Mouse (Mus musculus): Measurements from ENCODE around the gene Tinagl1. TPM values are rescaled to one million over a fixed set of nuclear protein-coding genes. Genes with fewer than 3 reads are reported as not detected.

The Tinagl1 gene
- polyA plus RNA-seq, 1 experiment = 0.58 TPM

- Histone ChIP-seq H3K27ac (ENCODE audit: insufficient read depth, low read depth, low read length) (no peak overlapping the region), H3K4me3 (ENCODE audit: insufficient read depth, low read length) (no peak overlapping the region)
- TF ChIP-seq POLR2A (IDR thresholded peaks at IDR 0.05; ENCODE audit: borderline replicate concordance, low read depth, low read length) (no peak), CTCF (IDR thresholded peaks at IDR 0.05; ENCODE audit: low read depth, low read length) (no peak)
These were observed 7.0 kb upstream of the Tinagl1 start for GRCm38 (mm10) chr4:130181886-130182285.

DNA sequence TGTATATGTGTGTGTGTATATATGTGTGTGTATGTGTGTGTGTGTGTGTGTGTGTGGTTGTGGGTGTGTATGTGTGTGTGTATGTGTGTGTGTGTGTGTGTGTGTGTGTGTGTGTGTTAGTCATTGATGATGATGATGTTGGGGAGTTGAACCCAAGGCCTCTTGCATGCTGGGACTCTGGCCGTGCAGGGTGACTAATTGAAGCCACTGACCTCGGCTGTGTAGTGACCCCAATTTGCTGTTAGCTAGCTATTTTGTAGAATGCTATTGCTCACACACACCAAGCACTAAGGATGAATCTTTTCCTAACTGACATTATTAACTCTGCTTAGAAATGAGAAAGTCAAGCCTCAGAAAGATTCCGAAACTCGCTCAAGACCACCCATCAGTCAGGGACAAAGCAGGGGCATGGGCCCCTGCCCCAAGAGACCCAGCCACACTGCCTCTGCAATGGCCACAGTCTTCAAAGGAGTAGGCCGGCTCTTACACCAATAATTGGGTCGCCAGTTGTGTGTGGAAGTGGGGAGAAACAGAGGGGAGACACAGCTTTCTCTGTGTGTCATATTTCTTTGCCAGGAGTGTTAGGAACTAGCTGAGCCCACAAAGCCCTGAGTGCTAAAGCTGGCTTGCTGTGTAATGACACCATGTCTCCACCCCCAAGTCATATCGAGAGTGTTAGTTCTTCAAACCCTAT lies 6.1 kb upstream of the Tinagl1 start:
- Histone ChIP-seq H3K4me3 (ENCODE audit: insufficient read depth, low read length) (no peak overlapping the region), H3K27ac (ENCODE audit: insufficient read depth, low read depth, low read length) (no peak overlapping the region), H3K4me1 (ENCODE audit: control insufficient read depth, insufficient read depth, low read length) (peaks cover 10% of the 10 kb centered on the region)
- TF ChIP-seq POLR2A (IDR thresholded peaks at IDR 0.05; ENCODE audit: borderline replicate concordance, low read depth, low read length) (no peak), CTCF (IDR thresholded peaks at IDR 0.05; ENCODE audit: low read depth, low read length) (no peak)

More at GRCm38 (mm10) chr4:130181886-130182285, 7.0 kb upstream of the Tinagl1 start:
- peaks cover 8% of the 10 kb centered on the region for H3K4me1 ChIP-seq (ENCODE audit: control insufficient read depth, insufficient read depth, low read length)

DNA sequence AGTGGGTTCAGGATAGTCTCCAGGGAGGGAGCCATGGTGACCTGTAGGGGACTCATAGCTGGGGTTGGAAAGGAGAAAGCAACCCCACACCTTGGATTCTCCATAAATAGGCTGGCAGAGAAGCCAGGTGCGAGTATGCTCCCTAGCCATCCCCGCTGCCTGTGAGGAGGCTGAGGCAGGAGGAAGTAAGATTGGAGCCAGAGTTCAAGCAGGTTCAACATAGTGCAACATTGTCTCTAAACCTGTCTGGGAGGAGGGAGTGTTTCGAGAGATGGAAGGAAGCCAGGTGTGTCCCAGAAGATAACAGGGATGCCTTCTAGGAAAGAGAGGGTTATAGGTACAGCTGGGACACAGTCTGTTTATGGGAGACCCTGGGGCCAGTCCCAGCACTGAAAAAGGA lies 5.0 kb upstream of the Tinagl1 start:
- TF ChIP-seq CTCF (IDR thresholded peaks at IDR 0.05; ENCODE audit: low read depth, low read length) = no peak
- no peak for TF ChIP-seq POLR2A (IDR thresholded peaks at IDR 0.05; ENCODE audit: borderline replicate concordance, low read depth, low read length)
- peaks cover 10% of the 10 kb centered on the region for H3K4me1 ChIP-seq (ENCODE audit: control insufficient read depth, insufficient read depth, low read length)
- H3K27ac ChIP-seq (ENCODE audit: insufficient read depth, low read depth, low read length) = no peak overlapping the region
- H3K4me3 ChIP-seq (ENCODE audit: insufficient read depth, low read length) = no peak overlapping the region

DNA sequence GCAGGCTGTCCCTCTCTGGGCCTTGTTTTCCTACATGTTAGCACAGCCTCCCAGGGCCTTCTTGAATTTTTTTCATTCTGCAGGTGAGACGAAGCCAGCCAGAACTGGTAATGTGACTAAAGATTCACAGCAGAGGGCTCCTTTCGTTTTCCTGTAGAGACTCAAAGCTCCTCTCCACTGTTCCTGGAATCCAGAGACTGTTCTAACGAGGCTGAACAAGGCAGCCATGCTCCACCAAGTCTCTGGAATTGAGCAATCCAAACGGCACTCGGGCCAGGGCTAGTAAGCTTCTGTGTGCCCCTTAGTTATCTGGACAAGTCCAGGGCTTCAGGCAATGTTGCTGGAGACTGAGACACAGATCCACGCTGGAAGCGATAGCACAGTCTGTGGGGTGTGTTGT lies 2.6 kb upstream of the Tinagl1 start:
- TF ChIP-seq CTCF (IDR thresholded peaks at IDR 0.05; ENCODE audit: low read depth, low read length) (no peak), POLR2A (IDR thresholded peaks at IDR 0.05; ENCODE audit: borderline replicate concordance, low read depth, low read length) (no peak)
- peaks cover 10% of the 10 kb centered on the region for H3K4me1 ChIP-seq (ENCODE audit: control insufficient read depth, insufficient read depth, low read length)
- no peak overlapping the region for H3K27ac ChIP-seq (ENCODE audit: insufficient read depth, low read depth, low read length)
- no peak overlapping the region for H3K4me3 ChIP-seq (ENCODE audit: insufficient read depth, low read length)

DNA sequence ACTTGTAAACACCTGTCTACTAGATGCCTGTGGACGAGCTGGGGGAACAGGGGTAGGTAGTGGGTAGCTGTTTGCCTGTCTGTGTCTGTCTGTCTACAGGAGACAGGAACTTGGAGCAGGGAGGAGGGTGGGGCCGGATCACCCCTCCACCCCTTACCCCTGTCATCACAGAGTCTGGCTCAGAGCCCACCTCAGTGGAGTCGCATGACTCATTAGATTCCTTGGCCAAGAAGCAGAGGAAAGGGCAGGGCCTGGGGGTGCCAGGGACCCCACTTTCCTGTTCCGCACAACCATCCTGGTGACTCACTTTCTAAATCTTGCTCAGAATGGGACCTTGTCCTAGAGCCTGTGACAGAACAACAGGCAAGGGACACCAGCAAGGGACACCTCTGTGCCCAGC lies 2.2 kb upstream of the Tinagl1 start:
- H3K4me3 ChIP-seq (ENCODE audit: insufficient read depth, low read length) = no peak overlapping the region
- no peak for TF ChIP-seq CTCF (IDR thresholded peaks at IDR 0.05; ENCODE audit: low read depth, low read length)
- TF ChIP-seq POLR2A (IDR thresholded peaks at IDR 0.05; ENCODE audit: borderline replicate concordance, low read depth, low read length) = no peak
- no peak overlapping the region for H3K27ac ChIP-seq (ENCODE audit: insufficient read depth, low read depth, low read length)
- H3K4me1 ChIP-seq (ENCODE audit: control insufficient read depth, insufficient read depth, low read length) = peaks cover 10% of the 10 kb centered on the region

GRCm38 (mm10) chr4:130176156-130176720 lies 1.3 kb upstream of the Tinagl1 start:
- H3K4me1 ChIP-seq (ENCODE audit: control insufficient read depth, insufficient read depth, low read length) = peaks cover 10% of the 10 kb centered on the region
- no peak overlapping the region for H3K4me3 ChIP-seq (ENCODE audit: insufficient read depth, low read length)
- H3K27ac ChIP-seq (ENCODE audit: insufficient read depth, low read depth, low read length) = no peak overlapping the region
- TF ChIP-seq CTCF (IDR thresholded peaks at IDR 0.05; ENCODE audit: low read depth, low read length) (no peak), POLR2A (IDR thresholded peaks at IDR 0.05; ENCODE audit: borderline replicate concordance, low read depth, low read length) (no peak)

GRCm38 (mm10) chr4:130174335-130175031 lies 439 bp downstream of the Tinagl1 start:
- H3K4me3 ChIP-seq (ENCODE audit: insufficient read depth, low read length) = peak overlapping the region; percentile 41; the same call in 1 of the 2 replicates
- peaks cover 10% of the 10 kb centered on the region for H3K4me1 ChIP-seq (ENCODE audit: control insufficient read depth, insufficient read depth, low read length)
- H3K27ac ChIP-seq (ENCODE audit: insufficient read depth, low read depth, low read length) = no peak overlapping the region
- no peak for TF ChIP-seq CTCF (IDR thresholded peaks at IDR 0.05; ENCODE audit: low read depth, low read length)
- TF ChIP-seq POLR2A (IDR thresholded peaks at IDR 0.05; ENCODE audit: borderline replicate concordance, low read depth, low read length) = no peak

- Histone ChIP-seq H3K4me1 (ENCODE audit: control insufficient read depth, insufficient read depth, low read length) (peaks cover 10% of the 10 kb centered on the region), H3K4me3 (ENCODE audit: insufficient read depth, low read length) (no peak overlapping the region), H3K27ac (ENCODE audit: insufficient read depth, low read depth, low read length) (no peak overlapping the region)
- no peak for TF ChIP-seq POLR2A (IDR thresholded peaks at IDR 0.05; ENCODE audit: borderline replicate concordance, low read depth, low read length)
- no peak for TF ChIP-seq CTCF (IDR thresholded peaks at IDR 0.05; ENCODE audit: low read depth, low read length)
These were observed 1.0 kb downstream of the Tinagl1 start for GRCm38 (mm10) chr4:130173911-130174311.

- no peak overlapping the region for H3K4me3 ChIP-seq (ENCODE audit: insufficient read depth, low read length)
- peaks cover 15% of the 10 kb centered on the region for H3K4me1 ChIP-seq (ENCODE audit: control insufficient read depth, insufficient read depth, low read length)
- H3K27ac ChIP-seq (ENCODE audit: insufficient read depth, low read depth, low read length) = no peak overlapping the region
- TF ChIP-seq POLR2A (IDR thresholded peaks at IDR 0.05; ENCODE audit: borderline replicate concordance, low read depth, low read length) = no peak
- no peak for TF ChIP-seq CTCF (IDR thresholded peaks at IDR 0.05; ENCODE audit: low read depth, low read length)
These were observed 1.7 kb downstream of the Tinagl1 start for GRCm38 (mm10) chr4:130173060-130173822.
